14 mouse cellular contexts compared by ENCODE assay signal in genomic region chr13:46629391-46629790, GRCm38 (mm10).
"Had no signal": no experiment of that assay in that cellular context is flagged by ENCODE, and none has a peak within 500 bp of the region (broad histone marks: within the 10 kb centered on the region; RNA-seq: fewer than 3 reads in every experiment).

No protein-coding gene starts in this region.

- DNase-seq: lung, adult 18-20 months; lung, embryonic 14.5 days; lung, postnatal 10 days; lung, postnatal 4 days; midbrain, embryonic 14.5 days; right cerebral cortex, postnatal 14 days; spleen, adult 18-20 months; thymus, adult 18-20 months; thymus, postnatal 14 days; thymus, postnatal 36 days had no signal

- ATAC-seq: midbrain, embryonic 16.5 days had no signal

- H3K4me2 ChIP-seq: lung, embryonic 14.5 days; midbrain, embryonic 12.5 days; neural tube, embryonic 12.5 days had no signal

- H3K9ac ChIP-seq: lung, embryonic 14.5 days; midbrain, embryonic 12.5 days; neural tube, embryonic 12.5 days had no signal

- H3K4me3 ChIP-seq: midbrain, embryonic 10.5 days; midbrain, embryonic 12.5 days; neural tube, embryonic 12.5 days had no signal

- H3K27me3 ChIP-seq: midbrain, embryonic 12.5 days; neural tube, embryonic 12.5 days had no signal

- H3K27ac ChIP-seq: midbrain, embryonic 10.5 days; midbrain, embryonic 12.5 days; neural tube, embryonic 12.5 days had no signal

- H3K36me3 ChIP-seq: midbrain, embryonic 10.5 days; midbrain, embryonic 12.5 days; neural tube, embryonic 12.5 days had no signal

- H3K9me3 ChIP-seq: midbrain, embryonic 10.5 days; midbrain, embryonic 12.5 days; neural tube, embryonic 12.5 days had no signal
